Mouse (Mus musculus) kidney, embryonic 16.5 days (tissue): ENCODE results near the gene Ralgapb. TPM values are rescaled to one million over a fixed set of nuclear protein-coding genes. Genes with fewer than 3 reads are reported as not detected.

Experiments used
- ATAC-seq: fragments of 200-750 bp; cut with Nextera tagmentation; 2 replicates; pipeline ENCODE4 v1.8.0; 2017; ENCODE audit warnings: moderate TSS enrichment; ENCODE audit not compliant: low FRiP score, low TSS enrichment
- H3K27ac ChIP-seq: fragments of 300-500 bp; sonication (generic); 2 replicates; pipeline ENCODE4 v1.5.1; 2014; ENCODE audit warnings: low read length
- H3K27me3 ChIP-seq: fragments of 300-500 bp; sonication (generic); 2 replicates; pipeline ENCODE4 v1.6.1; 2014; ENCODE audit warnings: low read length, control low read depth, mixed read lengths; ENCODE audit not compliant: insufficient read depth
- H3K36me3 ChIP-seq: fragments of 300-500 bp; sonication (generic); 2 replicates; pipeline ENCODE4 v1.6.1; 2014; ENCODE audit warnings: low read length, control low read depth, mixed read lengths; ENCODE audit not compliant: insufficient read depth
- H3K4me1 ChIP-seq: fragments of 300-500 bp; sonication (generic); 2 replicates; pipeline ENCODE4 v1.6.1; 2014; ENCODE audit warnings: low read length, control low read depth, mixed read lengths; ENCODE audit not compliant: insufficient read depth
- H3K4me2 ChIP-seq: fragments of 300-500 bp; sonication (generic); replicated peaks from 2 replicates; pipeline ENCODE4 v1.6.1; 2014; ENCODE audit warnings: low read depth, low read length
- H3K4me3 ChIP-seq: fragments of 300-500 bp; sonication (generic); 2 replicates; pipeline ENCODE4 v1.5.1; 2014; ENCODE audit warnings: mild to moderate bottlenecking, low read length
- H3K9ac ChIP-seq: fragments of 300-500 bp; sonication (generic); replicated peaks from 2 replicates; pipeline ENCODE4 v1.6.1; 2014; ENCODE audit warnings: low read length
- H3K9me3 ChIP-seq: fragments of 300-500 bp; sonication (generic); 2 replicates; pipeline ENCODE4 v1.6.1; 2016; ENCODE audit warnings: low read length, control low read depth
- WGBS: fragments of 180-500 bp; shearing (Covaris S2); extraction: QIAGEN DNeasy Blood & Tissue Kit; methylation state at CpG from one replicate; pipeline ENCODE4 v1.1.7; 2014; 5-methylcytosine and 5-hydroxymethylcytosine counted together
- polyA plus RNA-seq: library from polyadenylated mRNA; unstranded; fragments of >200 nt; fragmentation: Nextera tagmentation; extraction: Ambion mirVana; gene quantifications from 2 replicates; pipeline ENCODE4 v1.2.1, GENCODE M21; 2015

Ralgapb gene
- polyA plus RNA-seq, 1 experiment from 2014 or later = 13.7 TPM

GRCm38 (mm10) chr2:158507046-158507445, 97.4 kb downstream of the Ralgapb start:
- Histone ChIP-seq H3K9me3 (no peaks in the 10 kb centered on the region), H3K27me3 (no peaks in the 10 kb centered on the region), H3K9ac (no peak overlapping the region), H3K4me3 (no peak overlapping the region), H3K4me1 (no peaks in the 10 kb centered on the region), H3K36me3 (no peaks in the 10 kb centered on the region), H3K27ac (no peak overlapping the region), H3K4me2 (no peak overlapping the region)
- WGBS = 93% methylated on average over 10 of the region's 10 CpGs
- ATAC-seq = no peak

- Histone ChIP-seq H3K9me3 (no peaks in the 10 kb centered on the region), H3K36me3 (no peaks in the 10 kb centered on the region), H3K4me3 (no peak overlapping the region), H3K4me2 (no peak overlapping the region), H3K9ac (no peak overlapping the region), H3K4me1 (no peaks in the 10 kb centered on the region), H3K27me3 (no peaks in the 10 kb centered on the region), H3K27ac (no peak overlapping the region; the same call in 1 of the 2 replicates)
- WGBS = 40% methylated on average over 6 of the region's 6 CpGs
- peak; percentile 58; the same call in 1 of the 2 replicates for ATAC-seq
Measured at GRCm38 (mm10) chr2:158510665-158511064, 101.0 kb downstream of the Ralgapb start.

- Histone ChIP-seq H3K9me3 (no peaks in the 10 kb centered on the region), H3K36me3 (no peaks in the 10 kb centered on the region), H3K4me1 (no peaks in the 10 kb centered on the region), H3K9ac (no peak within 1 kb of the TSS), H3K27ac (no peak within 1 kb of the TSS), H3K4me2 (no peak within 1 kb of the TSS), H3K27me3 (no peaks in the 10 kb centered on the region), H3K4me3 (no peak within 1 kb of the TSS)
- WGBS = 82% methylated on average over 10 of the region's 10 CpGs
- ATAC-seq = no peak; the same call in 1 of the 2 replicates
Measured at GRCm38 (mm10) chr2:158512528-158512927, 102.9 kb downstream of the Ralgapb start, which contains the start of gene Arhgap40. TSS of gene Arhgap40 (plus strand) at chr2:158512796.

GRCm38 (mm10) chr2:158513821-158514336, 104.2 kb downstream of the Ralgapb start:
- H3K4me3 ChIP-seq = no peak overlapping the region
- H3K9me3 ChIP-seq = no peaks in the 10 kb centered on the region
- no peak for ATAC-seq
- no peak overlapping the region for H3K4me2 ChIP-seq
- H3K27ac ChIP-seq = no peak overlapping the region
- WGBS = 79% methylated on average over 12 of the region's 12 CpGs
- no peaks in the 10 kb centered on the region for H3K36me3 ChIP-seq
- no peaks in the 10 kb centered on the region for H3K4me1 ChIP-seq
- H3K27me3 ChIP-seq = no peaks in the 10 kb centered on the region
- H3K9ac ChIP-seq = no peak overlapping the region

- ATAC-seq = no peak
- no peaks in the 10 kb centered on the region for H3K9me3 ChIP-seq
- H3K4me2 ChIP-seq = no peak overlapping the region
- no peaks in the 10 kb centered on the region for H3K36me3 ChIP-seq
- no peak overlapping the region for H3K27ac ChIP-seq
- H3K9ac ChIP-seq = no peak overlapping the region
- whole genome bisulfite sequencing = 61% methylated on average over 6 of the region's 6 CpGs
- H3K4me3 ChIP-seq = no peak overlapping the region
- no peaks in the 10 kb centered on the region for H3K4me1 ChIP-seq
- H3K27me3 ChIP-seq = no peaks in the 10 kb centered on the region
Measured at GRCm38 (mm10) chr2:158518583-158518982, 108.9 kb downstream of the Ralgapb start.

- 74% methylated on average over 11 of the region's 11 CpGs for WGBS
- Histone ChIP-seq H3K27me3 (no peaks in the 10 kb centered on the region), H3K9ac (no peak overlapping the region), H3K9me3 (no peaks in the 10 kb centered on the region), H3K4me3 (no peak overlapping the region), H3K36me3 (no peaks in the 10 kb centered on the region), H3K4me1 (no peaks in the 10 kb centered on the region), H3K4me2 (no peak overlapping the region), H3K27ac (no peak overlapping the region)
- ATAC-seq = no peak
Measured at GRCm38 (mm10) chr2:158519071-158519470, 109.4 kb downstream of the Ralgapb start.

GRCm38 (mm10) chr2:158519800-158520199, 110.2 kb downstream of the Ralgapb start:
- no peaks in the 10 kb centered on the region for H3K4me1 ChIP-seq
- 86% methylated on average over 6 of the region's 6 CpGs for WGBS
- H3K9ac ChIP-seq = no peak overlapping the region
- H3K27me3 ChIP-seq = no peaks in the 10 kb centered on the region
- no peak overlapping the region for H3K4me3 ChIP-seq
- no peak overlapping the region for H3K27ac ChIP-seq
- H3K9me3 ChIP-seq = no peaks in the 10 kb centered on the region
- no peaks in the 10 kb centered on the region for H3K36me3 ChIP-seq
- ATAC-seq = no peak
- H3K4me2 ChIP-seq = no peak overlapping the region

GRCm38 (mm10) chr2:158523060-158523459, 113.4 kb downstream of the Ralgapb start:
- ATAC-seq = no peak
- H3K4me3 ChIP-seq = no peak overlapping the region
- no peaks in the 10 kb centered on the region for H3K36me3 ChIP-seq
- no peak overlapping the region for H3K27ac ChIP-seq
- no peak overlapping the region for H3K9ac ChIP-seq
- H3K4me1 ChIP-seq = no peaks in the 10 kb centered on the region
- H3K27me3 ChIP-seq = no peaks in the 10 kb centered on the region
- WGBS = 70% methylated on average over 8 of the region's 8 CpGs
- H3K4me2 ChIP-seq = no peak overlapping the region
- no peaks in the 10 kb centered on the region for H3K9me3 ChIP-seq

GRCm38 (mm10) chr2:158524129-158524860, 114.6 kb downstream of the Ralgapb start:
- no peak overlapping the region for H3K4me2 ChIP-seq
- no peak for ATAC-seq
- H3K9ac ChIP-seq = no peak overlapping the region
- WGBS = 74% methylated on average over 16 of the region's 16 CpGs
- no peaks in the 10 kb centered on the region for H3K4me1 ChIP-seq
- no peaks in the 10 kb centered on the region for H3K36me3 ChIP-seq
- H3K27ac ChIP-seq = no peak overlapping the region
- H3K27me3 ChIP-seq = no peaks in the 10 kb centered on the region
- H3K4me3 ChIP-seq = no peak overlapping the region
- H3K9me3 ChIP-seq = no peaks in the 10 kb centered on the region

GRCm38 (mm10) chr2:158534090-158534489, 124.4 kb downstream of the Ralgapb start:
- no peak overlapping the region for H3K27ac ChIP-seq
- H3K36me3 ChIP-seq = no peaks in the 10 kb centered on the region
- H3K27me3 ChIP-seq = no peaks in the 10 kb centered on the region
- H3K4me1 ChIP-seq = no peaks in the 10 kb centered on the region
- no peak for ATAC-seq
- 3% methylated on average over 4 of the region's 4 CpGs for WGBS
- no peak overlapping the region for H3K4me2 ChIP-seq
- no peaks in the 10 kb centered on the region for H3K9me3 ChIP-seq
- no peak overlapping the region for H3K4me3 ChIP-seq
- H3K9ac ChIP-seq = no peak overlapping the region
